Mouse (Mus musculus): ENCODE measurements at regions not wholly inside any gene's neighbourhood (a gene's known extent, or its start where the extent isn't known, plus 50 kb on each side); places are given as distances from the start of the nearest gene placed in this dataset.

GRCm38 (mm10) chr14:92764354-92764753 lies 1126.1 kb downstream of the Pcdh9 start:
- DNase-seq (ENCODE audit: low spot score) = peak; percentile 31

- DNase-seq (ENCODE audit: low spot score) = no peak
Measured at GRCm38 (mm10) chr14:92754676-92755075, 1135.8 kb downstream of the Pcdh9 start.

DNA sequence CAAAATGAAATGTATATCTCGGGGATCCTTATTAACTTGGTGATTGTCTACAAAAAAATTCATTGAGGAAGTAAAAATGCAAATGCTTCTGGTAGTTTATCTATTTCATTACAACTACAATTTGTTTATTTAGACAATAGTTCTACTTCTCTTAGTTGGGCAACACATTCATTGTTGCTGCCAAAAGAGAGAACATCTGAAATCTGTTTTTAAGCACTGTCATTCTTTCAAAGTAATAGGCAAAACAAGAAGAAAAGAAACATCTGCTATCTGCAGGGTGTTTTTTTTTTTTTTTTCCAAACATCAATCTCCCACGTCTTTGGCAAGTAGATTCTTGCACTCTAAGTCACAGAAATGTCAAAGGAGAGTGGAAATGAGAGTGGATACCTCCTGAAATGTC lies 1172.8 kb downstream of the Pcdh9 start:
- DNase-seq (ENCODE audit: low spot score) = no peak

DNA sequence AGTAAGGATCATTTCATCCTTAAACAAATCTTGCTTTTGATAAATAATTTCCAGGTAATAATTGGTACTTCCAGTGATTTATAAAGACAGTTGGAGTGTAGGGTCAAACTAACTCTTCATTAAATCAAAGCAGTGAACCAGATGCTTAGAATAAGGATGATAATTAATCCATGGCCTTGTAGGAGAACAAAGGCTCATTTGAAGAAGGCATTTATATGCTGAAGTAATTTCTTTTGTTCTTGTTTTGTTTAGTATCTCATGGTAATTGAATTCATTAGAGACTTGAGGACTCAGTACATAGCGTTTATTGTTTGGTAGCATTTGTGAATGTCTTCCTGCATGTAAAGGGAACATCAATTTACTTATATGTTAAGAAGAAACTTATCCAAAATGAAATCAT lies 1202.3 kb downstream of the Pcdh9 start:
- no peak for DNase-seq (ENCODE audit: low spot score)

- no peak for DNase-seq (ENCODE audit: low spot score)
Measured at GRCm38 (mm10) chr14:92687106-92687505, 1203.4 kb downstream of the Pcdh9 start.

DNA sequence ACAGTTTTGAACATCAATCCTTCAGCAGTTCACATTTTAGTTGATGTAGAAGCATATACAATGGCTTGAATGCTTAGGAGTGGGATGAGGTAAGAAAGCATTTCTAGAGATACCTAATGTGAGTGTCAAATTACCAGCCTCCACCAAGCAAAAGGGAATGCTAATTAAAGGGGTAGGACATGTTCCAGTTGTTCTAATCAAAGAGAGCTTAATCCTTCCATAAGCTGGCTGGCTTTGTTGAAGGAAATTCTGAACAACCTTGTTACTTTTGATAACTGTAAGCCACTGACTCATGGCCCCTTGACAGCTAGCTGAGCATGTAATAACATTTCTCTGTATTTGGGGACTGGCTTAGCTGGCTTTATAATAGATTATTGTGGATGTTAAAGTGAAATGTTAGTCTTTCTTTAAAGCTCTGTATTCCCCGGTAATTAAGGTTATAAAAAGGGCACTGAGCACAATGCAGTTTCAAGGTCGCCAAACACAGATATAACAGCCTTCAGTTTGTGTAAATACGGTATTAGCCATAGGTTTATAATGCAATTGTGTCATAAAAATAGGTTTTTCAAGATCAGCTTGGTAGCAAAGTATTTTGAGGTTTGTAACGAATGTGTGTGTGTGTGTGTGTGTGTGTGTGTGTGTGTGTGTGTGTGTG lies 1211.5 kb downstream of the Pcdh9 start:
- no peak for DNase-seq (ENCODE audit: low spot score)

DNA sequence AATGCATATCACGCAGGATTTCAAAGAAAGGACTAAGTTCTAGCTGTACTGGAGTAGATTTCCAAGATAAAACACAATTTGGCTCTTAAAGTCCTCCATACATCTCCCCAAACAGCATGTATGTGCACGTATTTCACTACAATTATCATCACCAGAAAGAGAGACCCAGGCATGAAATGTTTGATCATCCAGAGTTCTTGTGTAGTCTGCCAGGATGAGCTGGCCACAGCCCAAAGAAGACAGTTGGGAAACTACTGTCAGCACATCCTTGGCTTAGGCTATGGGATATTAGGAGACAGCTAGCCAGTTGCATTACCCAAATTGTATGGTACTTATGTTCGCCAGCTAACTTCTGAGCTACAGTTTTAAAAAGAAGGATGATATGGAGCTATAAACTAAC lies 1216.3 kb downstream of the Pcdh9 start:
- no peak for DNase-seq (ENCODE audit: low spot score)
